Mouse (Mus musculus) lung, postnatal 0 days (tissue): ENCODE measurements around the gene Atp6v1g1.

Experiments
- CTCF ChIP-seq: IDR thresholded peaks from 2 replicates; pipeline ENCODE4 v1.5.1; 2016; ENCODE audit warnings: antibody characterized with exemption, mild to moderate bottlenecking
- EP300 ChIP-seq: IDR thresholded peaks from 2 replicates; pipeline ENCODE4 v1.6.1; 2016; ENCODE audit warnings: antibody characterized with exemption, mild to moderate bottlenecking, control low read depth

- TF ChIP-seq CTCF: no peak
- peak; percentile 31; the same call in 1 of the 2 replicates for TF ChIP-seq EP300
Observed at GRCm38 (mm10) chr4:63554616-63555015, 10.0 kb downstream of the Atp6v1g1 start.
